In the genomic region with DNA sequence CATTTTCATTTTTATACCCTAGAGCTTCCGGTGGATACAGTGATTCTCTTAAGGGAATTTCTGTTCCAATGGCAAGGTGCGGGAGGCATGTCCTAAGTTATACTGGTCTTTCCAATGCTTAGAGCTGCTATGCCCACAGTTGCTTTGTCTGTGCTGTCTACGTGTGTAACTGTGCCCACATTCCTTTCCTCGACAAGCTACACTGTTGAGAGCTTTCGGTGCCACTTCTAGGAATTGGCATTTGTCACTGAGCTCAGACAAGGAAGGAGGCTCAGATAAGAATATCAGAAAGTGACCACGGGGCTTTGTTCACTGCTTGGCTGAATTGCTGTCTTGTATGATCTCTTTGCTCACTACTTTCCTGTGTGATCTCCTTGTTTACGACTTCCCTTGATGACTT, we compare ENCODE assay signal across 27 mouse cellular contexts.
DNase-seq lines count a peak whose midpoint lies in the region; ATAC-seq lines count a peak whose summit lies in the region.
"Had no signal": no experiment of that assay in that cellular context is flagged by ENCODE, and none has a peak within 500 bp of the region (broad histone marks: within the 10 kb centered on the region; RNA-seq: fewer than 3 reads in every experiment).

No protein-coding gene starts in this region.

- intact Hi-C loops in heart, postnatal 10 days (cut with DNase I), result no loop called here

- H3K4me2 ChIP-seq in heart, embryonic 15.5 days, result no peak overlapping the region
- no peak overlapping the region for H3K4me2 ChIP-seq in liver, embryonic 11.5 days
- H3K4me2 ChIP-seq in liver, embryonic 12.5 days, result no peak overlapping the region
- H3K4me2 ChIP-seq in liver, embryonic 15.5 days, result no peak overlapping the region
- H3K4me2 ChIP-seq: embryonic facial prominence, embryonic 12.5 days; embryonic facial prominence, embryonic 15.5 days; heart, embryonic 12.5 days; hindbrain, embryonic 12.5 days; hindbrain, embryonic 15.5 days had no signal

- DNase-seq in heart, postnatal 10 days, result no peak
- DNase-seq in liver, embryonic 11.5 days (ENCODE audit: low spot score), result no peak
- no peak for DNase-seq in liver
- DNase-seq in adrenal gland, adult (ENCODE audit: inconsistent age in 2 of 2, low spot score in 1 of 2), result no peak
- no peak for DNase-seq in testis, postnatal 10 days (ENCODE audit: low spot score)
- DNase-seq: adrenal gland, adult 2 months; adrenal gland, postnatal 14 days; cerebellum, adult 11 months; cerebellum, adult 2 months; cerebellum, adult 9-11 months; cerebellum, postnatal 25 days; forebrain, postnatal 0 days; gastrocnemius, adult 2 months; gastrocnemius, postnatal 14 days; heart, adult 11 months; heart, postnatal 14 days had no signal

- no peak overlapping the region for H3K9ac ChIP-seq in heart, embryonic 15.5 days
- H3K9ac ChIP-seq in liver, embryonic 11.5 days (ENCODE audit: low read depth, low read length), result no peak overlapping the region
- no peak overlapping the region for H3K9ac ChIP-seq in liver, embryonic 12.5 days
- no peak overlapping the region for H3K9ac ChIP-seq in liver, embryonic 15.5 days
- H3K9ac ChIP-seq: embryonic facial prominence, embryonic 12.5 days; embryonic facial prominence, embryonic 15.5 days; forebrain, postnatal 0 days; heart, embryonic 12.5 days; hindbrain, embryonic 12.5 days; hindbrain, embryonic 15.5 days had no signal

- peaks cover 3% of the 10 kb centered on the region; the same call in 1 of the 2 replicates for H3K36me3 ChIP-seq in heart, embryonic 15.5 days
- no peaks in the 10 kb centered on the region for H3K36me3 ChIP-seq in liver, embryonic 11.5 days (ENCODE audit: control insufficient read depth, insufficient read depth, low read length)
- H3K36me3 ChIP-seq in liver, embryonic 12.5 days, result 0 out of 2 replicates have a peak, but pooled peaks cover 4% of the 10 kb centered on the region
- no peaks in the 10 kb centered on the region for H3K36me3 ChIP-seq in liver, embryonic 15.5 days (replicated peaks)
- H3K36me3 ChIP-seq: embryonic facial prominence, embryonic 12.5 days; embryonic facial prominence, embryonic 15.5 days; G1E had no signal

- H3K4me3 ChIP-seq in heart, embryonic 15.5 days, result no peak overlapping the region
- H3K4me3 ChIP-seq in liver, embryonic 11.5 days (ENCODE audit: low read depth, low read length), result no peak overlapping the region
- H3K4me3 ChIP-seq in liver, embryonic 12.5 days, result no peak overlapping the region
- H3K4me3 ChIP-seq in liver, embryonic 15.5 days (replicated peaks), result no peak overlapping the region
- H3K4me3 ChIP-seq: embryonic facial prominence, embryonic 12.5 days; embryonic facial prominence, embryonic 15.5 days; gastrocnemius, adult 2 months; heart, embryonic 12.5 days; hindbrain, embryonic 12.5 days; hindbrain, embryonic 15.5 days had no signal

- 61% methylated on average over 7 of the region's 7 CpGs for WGBS in heart, embryonic 15.5 days
- WGBS in liver, embryonic 11.5 days, result 57% methylated on average over 7 of the region's 7 CpGs
- 39% methylated on average over 7 of the region's 7 CpGs for WGBS in liver, embryonic 12.5 days (ENCODE audit: insufficient replicate concordance)
- 35% methylated on average over 7 of the region's 7 CpGs for WGBS in liver, embryonic 15.5 days (ENCODE audit: insufficient replicate concordance)

- H3K4me1 ChIP-seq in heart, embryonic 15.5 days (replicated peaks), result no peaks in the 10 kb centered on the region
- H3K4me1 ChIP-seq in liver, embryonic 11.5 days (replicated peaks; ENCODE audit: control insufficient read depth, insufficient read depth, low read length), result no peaks in the 10 kb centered on the region
- H3K4me1 ChIP-seq in liver, embryonic 12.5 days, result peaks cover 15% of the 10 kb centered on the region
- H3K4me1 ChIP-seq in liver, embryonic 15.5 days (replicated peaks), result no peaks in the 10 kb centered on the region
- H3K4me1 ChIP-seq: embryonic facial prominence, embryonic 12.5 days; embryonic facial prominence, embryonic 15.5 days; heart, embryonic 12.5 days; hindbrain, embryonic 12.5 days; hindbrain, embryonic 15.5 days had no signal

- H3K27me3 ChIP-seq in heart, embryonic 15.5 days, result no peaks in the 10 kb centered on the region
- H3K27me3 ChIP-seq in liver, embryonic 11.5 days (replicated peaks; ENCODE audit: control insufficient read depth, insufficient read depth, low read length), result no peaks in the 10 kb centered on the region
- no peaks in the 10 kb centered on the region for H3K27me3 ChIP-seq in liver, embryonic 12.5 days (replicated peaks)
- H3K27me3 ChIP-seq in liver, embryonic 15.5 days, result no peaks in the 10 kb centered on the region
- H3K27me3 ChIP-seq: embryonic facial prominence, embryonic 12.5 days; embryonic facial prominence, embryonic 15.5 days; heart, embryonic 12.5 days; hindbrain, embryonic 12.5 days; hindbrain, embryonic 15.5 days; Patski had no signal

- 0 out of 2 replicates have a peak, but pooled peaks have one; percentile 33 for ATAC-seq in heart, embryonic 15.5 days (replicated peaks; ENCODE audit: insufficient number of reproducible peaks, insufficient read depth, low FRiP score, low read depth)
- ATAC-seq in liver, embryonic 11.5 days (replicated peaks; ENCODE audit: low FRiP score), result peak; percentile 71
- ATAC-seq in liver, embryonic 12.5 days, result peak; percentile 80
- ATAC-seq in liver, embryonic 15.5 days (ENCODE audit: insufficient read depth), result 0 out of 2 replicates have a peak, but pooled peaks have one; percentile 31
- ATAC-seq: forebrain, embryonic 14.5 days; forebrain, postnatal 0 days; Patski had no signal

- H3K27ac ChIP-seq in heart, embryonic 15.5 days, result peak overlapping the region; percentile 29
- H3K27ac ChIP-seq in liver, embryonic 11.5 days (ENCODE audit: low read depth, low read length), result no peak overlapping the region
- H3K27ac ChIP-seq in liver, embryonic 12.5 days, result peak overlapping the region; percentile 38; the same call in 1 of the 2 replicates
- H3K27ac ChIP-seq in liver, embryonic 15.5 days (replicated peaks), result no peak overlapping the region
- H3K27ac ChIP-seq: embryonic facial prominence, embryonic 12.5 days; embryonic facial prominence, embryonic 15.5 days; gastrocnemius, adult 2 months; hindbrain, embryonic 12.5 days; hindbrain, embryonic 15.5 days had no signal

- H3K9me3 ChIP-seq in heart, embryonic 15.5 days (replicated peaks), result no peaks in the 10 kb centered on the region
- no peaks in the 10 kb centered on the region for H3K9me3 ChIP-seq in liver, embryonic 11.5 days (ENCODE audit: control insufficient read depth, low read length)
- no peaks in the 10 kb centered on the region for H3K9me3 ChIP-seq in liver, embryonic 12.5 days (replicated peaks)
- no peaks in the 10 kb centered on the region for H3K9me3 ChIP-seq in liver, embryonic 15.5 days (replicated peaks)
- H3K9me3 ChIP-seq: embryonic facial prominence, embryonic 15.5 days; hindbrain, embryonic 15.5 days had no signal

Comparison
In these comparisons a context has a peak if more than half of its experiments do, and no peak if none do; other contexts are left out.
1. H3K27ac ChIP-seq: peak in heart, embryonic 15.5 days (single experiment) and liver, embryonic 12.5 days (single experiment); none in liver, embryonic 11.5 days (single experiment) and liver, embryonic 15.5 days (single experiment).
2. Peak in every context shown above with its lines, with median percentiles within 50 percentile points of each other: ATAC-seq.